Mouse (Mus musculus): ENCODE results near the gene Atg13.

GRCm38 (mm10) chr2:91628171-91628570 lies 82.2 kb downstream of the Atg13 start:
- TF ChIP-seq HCFC1 (IDR thresholded peaks at IDR 0.05; ENCODE audit: borderline replicate concordance, insufficient read depth, low read length), result no peak
- no peak for TF ChIP-seq ZC3H11A (IDR thresholded peaks at IDR 0.05; ENCODE audit: borderline replicate concordance, low read depth, low read length)
